Mouse (Mus musculus): Measurements from ENCODE around the gene Rrp7a. TPM values are rescaled to one million over a fixed set of nuclear protein-coding genes. Genes with fewer than 3 reads are reported as not detected.
A peak's percentile ranks its signal among the peaks of the same experiment; 100 is the strongest.

The Rrp7a gene
- 10 to 100 TPM; 28.6 to 37.9 TPM for total RNA-seq (2021)
- long read RNA-seq, experiment 1, full-length matches to known transcripts: 36 of 40 reads
- long read RNA-seq, experiment 1, partial matches to known transcripts: 1 of 40 reads
- long read RNA-seq, experiment 1, other reads (novel, unspliced or antisense): 3 of 40 reads
- long read RNA-seq, experiment 2, full-length matches to known transcripts: 22 of 28 reads
- long read RNA-seq, experiment 2, partial matches to known transcripts: 1 of 28 reads
- long read RNA-seq, experiment 2, other reads (novel, unspliced or antisense): 5 of 28 reads

DNA sequence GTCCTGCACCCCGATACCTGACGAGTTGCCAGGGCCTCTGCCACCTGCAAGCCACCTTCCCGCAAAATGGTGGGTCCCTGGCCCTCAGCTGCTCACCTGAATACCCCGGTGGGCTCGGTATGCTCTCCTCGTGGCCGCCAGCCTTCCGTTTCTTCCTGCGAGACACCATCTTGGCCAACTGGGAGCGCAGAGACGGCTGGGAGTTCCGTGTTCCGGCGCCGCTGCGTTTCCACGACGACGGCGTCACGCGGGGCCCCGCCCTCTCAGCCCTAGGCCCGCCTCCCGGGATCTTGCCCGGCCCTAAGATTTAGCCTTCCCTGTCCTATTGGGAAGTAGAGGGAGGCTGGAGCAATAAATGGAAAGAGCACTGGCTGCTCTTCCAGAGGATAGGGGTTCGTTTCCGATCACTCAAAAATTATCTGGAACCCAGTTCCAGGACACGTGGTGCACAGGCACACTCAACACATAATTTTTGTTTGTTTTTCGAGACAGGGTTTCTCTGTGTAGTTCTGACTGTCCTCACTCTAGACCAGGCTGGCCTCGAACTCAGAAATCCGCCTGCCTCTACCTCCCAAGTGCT is at the start of gene Rrp7a:
TSS of gene Rrp7a (minus strand) at position 236 of the 580 bp plus-strand sequence.
- DNase-seq: peak; percentile 95

DNA sequence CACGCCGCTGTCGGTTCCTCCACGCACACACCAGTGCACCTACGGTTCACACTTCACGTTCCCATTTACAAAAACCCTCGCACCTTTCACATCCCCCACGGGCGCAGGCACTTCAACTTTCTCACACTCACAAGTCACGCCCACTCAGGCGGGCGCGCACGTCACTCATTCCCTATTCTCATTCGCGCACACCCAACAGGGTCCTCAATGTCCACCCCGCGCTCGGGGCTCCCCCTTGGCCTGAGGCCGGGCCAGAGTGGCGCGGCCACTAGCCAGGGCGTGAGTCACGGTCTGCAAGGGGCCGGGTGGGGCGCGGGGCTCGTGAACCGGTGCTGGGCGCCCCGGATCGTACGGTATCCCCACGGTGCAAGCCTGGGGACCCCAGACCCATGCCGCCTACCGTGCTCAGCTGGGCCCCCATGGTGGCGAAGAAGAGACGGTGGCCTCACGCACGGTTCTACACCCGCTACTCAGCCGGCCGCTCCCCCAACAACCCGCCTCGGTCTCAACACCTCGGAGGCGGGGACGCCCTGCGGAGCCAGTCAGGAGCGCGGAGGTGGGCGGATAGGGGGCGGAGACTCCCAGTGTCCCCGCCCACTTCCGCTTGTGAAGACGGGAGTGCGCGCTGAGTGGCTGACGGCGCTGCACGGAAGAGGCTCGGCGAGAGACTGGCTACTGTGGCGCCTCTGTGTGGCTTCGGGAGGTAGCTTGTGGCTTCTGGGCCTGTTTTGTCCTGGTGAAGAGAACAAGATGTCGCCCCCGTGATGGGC is 49.3 kb upstream of the Rrp7a start:
- DNase-seq: peak; percentile 94 to 98

DNA sequence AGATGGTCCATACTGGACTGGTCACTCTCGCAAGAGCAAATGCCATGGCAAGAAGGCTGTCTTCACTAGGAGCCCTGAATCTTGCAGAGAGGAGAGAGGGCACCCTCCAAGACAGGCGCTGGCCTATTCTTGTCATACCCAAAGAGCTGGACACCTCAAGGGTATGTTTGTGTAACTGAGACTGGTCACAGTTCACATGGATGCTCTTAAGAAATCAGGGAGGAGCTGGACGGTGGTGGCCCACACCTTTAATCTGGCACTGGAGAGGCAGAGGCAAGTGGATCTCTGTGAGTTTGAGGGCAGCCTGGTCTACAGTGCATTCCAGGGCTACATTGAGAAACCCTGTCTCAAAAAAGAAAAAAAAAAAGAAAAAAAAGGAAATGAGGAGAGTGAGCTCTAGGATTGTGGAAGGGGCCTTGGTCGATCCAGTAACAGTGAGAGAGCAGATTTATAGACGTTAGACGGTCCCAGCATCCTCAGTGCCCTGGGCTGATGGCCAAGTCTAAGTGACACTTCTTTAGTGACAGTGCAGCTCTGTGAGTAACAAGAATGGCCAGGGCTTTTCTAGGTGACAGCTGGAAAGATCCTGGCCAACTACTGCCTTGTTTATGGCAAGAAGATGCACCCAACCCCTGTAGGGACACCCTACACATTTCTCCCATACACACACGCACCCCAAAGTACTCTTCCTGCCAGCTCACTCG is 48.5 kb upstream of the Rrp7a start:
- DNase-seq: peak in 1 of 2 experiments; percentile 30

DNA sequence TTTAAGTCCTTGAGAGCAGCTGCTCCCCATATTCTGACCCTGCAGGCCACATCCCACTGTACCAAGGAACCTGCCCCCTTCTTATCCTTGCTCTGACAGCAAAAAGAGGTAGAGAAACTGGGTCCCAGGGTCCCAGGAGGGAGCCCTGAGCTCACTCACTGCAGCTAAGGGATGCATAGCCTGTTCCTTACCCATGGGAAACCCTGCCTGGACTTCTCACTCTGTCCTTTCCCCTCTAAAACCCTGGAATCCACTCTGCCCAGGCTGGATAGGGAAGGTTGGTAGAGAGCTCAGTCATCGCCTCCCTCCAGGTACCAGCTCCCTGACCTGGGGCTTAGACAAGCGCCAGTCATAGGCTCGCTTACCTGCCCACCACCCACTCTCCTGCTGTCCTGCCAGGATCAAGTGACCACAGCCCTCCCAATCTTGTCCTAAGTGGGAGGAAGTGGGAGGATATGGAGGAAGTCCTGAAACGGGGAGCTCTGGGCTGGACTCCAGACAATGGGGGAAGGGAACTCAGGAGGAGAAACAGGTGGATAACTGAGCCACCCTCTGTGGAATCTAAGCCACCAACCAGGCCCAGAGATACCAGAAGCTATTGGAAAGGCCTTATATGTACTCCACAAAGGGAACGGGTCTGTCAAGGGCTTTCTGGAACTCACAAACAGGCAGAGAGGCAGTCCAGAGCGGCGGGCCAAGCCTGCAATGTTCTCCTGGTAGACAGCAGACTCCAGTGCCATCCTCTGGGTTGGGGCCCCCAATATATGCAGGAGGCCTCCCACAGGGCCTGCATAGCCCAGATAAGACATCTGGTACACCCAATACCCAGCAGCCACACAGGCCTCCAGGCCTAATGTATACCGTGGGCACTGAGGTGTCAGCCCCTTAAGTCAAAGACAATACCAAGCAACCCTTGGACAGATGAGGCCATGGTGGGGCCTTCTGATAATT is 47.4 kb upstream of the Rrp7a start:
- peak; percentile 76 to 86 for DNase-seq

DNA sequence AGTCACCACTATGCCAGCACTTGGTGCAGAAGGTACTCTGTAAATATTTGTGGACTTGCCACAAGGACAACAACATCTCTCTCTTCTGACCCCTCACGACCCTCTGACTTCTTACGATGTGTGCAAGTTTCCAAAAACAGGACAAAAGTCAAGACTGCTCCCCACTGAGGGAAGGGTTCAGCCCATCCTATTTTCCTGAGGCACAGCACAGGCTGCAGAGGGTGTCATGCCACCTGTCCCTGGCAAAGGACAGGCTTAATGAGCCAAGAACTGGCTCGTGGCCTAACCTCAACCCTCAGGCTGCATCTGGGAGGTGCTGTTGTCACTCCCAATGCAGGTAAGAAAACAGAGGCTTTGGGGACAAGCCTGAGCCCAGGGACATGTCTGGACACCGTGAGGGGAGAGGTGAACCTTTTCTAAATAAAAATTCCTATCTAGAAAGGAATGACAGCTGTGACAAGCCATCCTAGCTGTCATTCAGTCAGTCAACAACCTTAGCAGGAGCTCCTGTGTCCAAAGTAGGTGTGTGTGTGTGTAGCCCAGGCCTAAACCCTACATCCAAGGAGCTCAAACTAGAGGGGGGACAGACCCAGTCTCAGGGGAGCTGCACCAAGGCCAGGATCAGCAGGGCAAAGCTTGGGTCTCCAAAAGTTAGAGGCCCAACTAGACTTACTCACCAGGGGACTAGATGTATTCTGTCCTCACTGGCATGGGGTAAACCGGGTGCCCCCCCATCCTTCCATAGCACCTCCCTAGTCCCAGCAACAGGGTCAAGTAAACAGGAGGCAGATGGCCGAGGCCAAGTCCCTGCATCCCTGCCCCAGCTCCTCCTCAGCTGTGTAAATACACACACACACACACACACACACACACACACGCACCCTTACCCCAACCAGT is 46.5 kb upstream of the Rrp7a start:
- DNase-seq: peak in 1 of 2 experiments; percentile 30

DNA sequence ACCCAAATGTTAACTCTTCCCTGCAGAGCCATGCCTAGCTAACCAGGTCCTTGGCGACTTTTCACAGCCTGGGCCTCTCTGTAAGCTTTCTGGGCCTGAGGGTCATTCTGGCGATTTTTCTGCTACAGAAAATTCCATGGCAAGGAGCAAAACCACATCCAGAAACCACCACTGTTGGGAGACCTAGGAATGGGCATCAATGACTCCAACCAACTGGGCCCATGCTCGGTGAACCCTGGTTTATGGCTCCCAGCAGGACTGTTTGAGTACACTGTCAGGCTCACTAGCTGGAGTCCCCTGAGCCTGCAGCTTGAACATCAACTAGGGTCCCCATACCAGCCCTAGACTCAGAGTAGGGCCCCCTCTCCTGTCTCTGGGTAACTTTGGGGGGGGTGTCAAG is 45.7 kb upstream of the Rrp7a start:
- DNase-seq: no peak

DNA sequence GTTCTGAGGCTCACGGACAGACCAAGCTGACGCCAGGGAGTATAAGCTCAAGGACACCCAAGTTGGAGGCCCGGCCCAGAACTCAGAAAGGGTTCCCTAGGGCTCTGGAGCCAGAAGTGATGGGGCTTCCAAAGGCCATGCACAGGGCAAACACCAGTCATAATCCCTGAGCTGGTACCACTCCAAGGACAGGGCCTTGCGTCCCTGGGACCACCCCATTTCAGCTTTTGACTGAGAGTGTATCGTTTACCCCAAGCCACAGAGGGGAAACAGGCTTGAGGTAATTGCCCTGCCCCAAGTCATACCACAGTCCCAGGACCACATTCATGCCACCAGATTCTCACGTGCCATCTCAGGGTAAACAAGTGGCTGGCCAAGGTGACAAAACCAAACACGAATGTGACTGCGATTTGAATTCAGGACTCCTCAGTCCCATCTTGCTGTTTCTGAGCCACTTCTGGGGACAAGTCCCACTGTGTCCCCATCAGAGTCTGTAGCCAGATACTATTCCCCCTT is 45.0 kb upstream of the Rrp7a start:
- peak in 1 of 2 experiments; percentile 6 for DNase-seq

DNA sequence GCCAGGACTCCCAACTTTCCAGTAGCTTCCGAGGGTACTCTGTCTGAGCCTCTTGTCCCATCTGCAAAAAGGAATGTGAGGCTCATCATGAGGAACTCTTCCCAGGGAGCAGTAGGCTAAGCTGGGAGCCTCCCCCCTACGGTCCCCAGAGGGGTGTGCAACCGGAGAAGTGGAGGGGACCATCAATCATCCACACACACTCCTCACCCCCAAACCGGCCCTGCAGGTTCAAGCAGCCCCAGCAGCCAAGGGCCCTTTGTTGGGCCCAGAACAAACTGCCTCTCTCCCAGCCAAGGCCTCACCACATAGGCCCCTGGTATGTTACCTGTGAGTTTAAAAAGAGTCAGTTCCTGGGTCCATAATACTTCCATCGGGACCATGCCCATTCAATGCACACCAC is 44.5 kb upstream of the Rrp7a start:
- no peak for DNase-seq

DNA sequence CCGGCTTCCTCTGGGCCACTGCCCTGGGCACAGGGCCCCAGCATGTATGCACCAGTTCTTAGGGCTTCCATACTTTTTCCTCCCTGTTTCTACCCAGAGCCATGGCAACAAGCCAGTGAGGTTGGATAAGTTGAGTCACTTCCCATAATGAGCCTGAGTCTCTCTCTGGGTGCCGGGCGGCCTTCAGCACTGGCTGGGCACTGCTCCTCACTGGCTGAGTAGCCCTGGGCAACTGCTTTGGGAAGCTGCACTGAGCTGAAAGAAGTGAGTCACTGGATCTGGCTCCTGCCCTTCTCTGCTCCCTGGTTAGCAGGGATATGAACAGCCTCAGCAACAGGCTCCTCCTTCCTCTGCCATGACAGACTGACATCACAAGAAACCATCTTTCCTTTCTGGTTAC is 44.0 kb upstream of the Rrp7a start:
- DNase-seq: peak; percentile 58 to 68

DNA sequence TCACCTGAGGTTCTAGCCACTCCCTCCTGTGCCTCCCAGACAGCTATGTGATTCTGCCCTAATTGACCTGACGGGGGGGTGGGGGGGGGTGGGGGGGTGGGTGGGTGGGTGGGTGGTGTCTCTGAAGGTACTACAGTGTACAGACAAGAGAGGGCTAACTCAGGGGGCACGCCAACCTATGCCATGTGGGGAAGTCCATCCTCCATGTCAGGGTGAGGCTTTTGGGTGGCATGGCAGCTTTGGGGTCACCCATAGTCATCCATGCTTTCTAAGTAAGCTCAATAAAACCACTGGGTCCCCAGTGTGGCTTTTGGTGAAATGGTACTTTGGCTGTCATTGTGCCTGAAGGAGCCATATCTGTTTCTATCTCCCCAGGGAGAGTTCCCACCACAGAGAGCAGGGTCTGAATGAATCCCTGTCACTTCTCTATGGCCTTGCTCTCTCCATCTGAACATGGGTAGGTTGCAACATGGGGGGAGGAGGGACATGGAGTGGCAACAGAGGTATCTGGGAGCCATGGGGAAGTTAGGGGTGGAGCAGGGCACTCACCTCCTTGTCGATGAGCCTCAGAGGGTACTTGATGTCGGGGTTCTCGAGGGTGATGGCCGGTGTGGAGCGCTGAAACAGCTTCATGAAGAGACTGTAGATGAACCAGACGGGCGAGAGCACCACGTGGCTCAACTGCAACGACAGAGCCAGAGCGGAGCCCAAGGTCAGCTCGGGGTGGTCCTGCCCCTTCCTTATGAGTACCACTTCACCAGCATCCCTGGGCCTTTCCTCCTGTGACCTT is 43.1 kb upstream of the Rrp7a start:
- peak in 1 of 2 experiments; percentile 1 for DNase-seq

DNA sequence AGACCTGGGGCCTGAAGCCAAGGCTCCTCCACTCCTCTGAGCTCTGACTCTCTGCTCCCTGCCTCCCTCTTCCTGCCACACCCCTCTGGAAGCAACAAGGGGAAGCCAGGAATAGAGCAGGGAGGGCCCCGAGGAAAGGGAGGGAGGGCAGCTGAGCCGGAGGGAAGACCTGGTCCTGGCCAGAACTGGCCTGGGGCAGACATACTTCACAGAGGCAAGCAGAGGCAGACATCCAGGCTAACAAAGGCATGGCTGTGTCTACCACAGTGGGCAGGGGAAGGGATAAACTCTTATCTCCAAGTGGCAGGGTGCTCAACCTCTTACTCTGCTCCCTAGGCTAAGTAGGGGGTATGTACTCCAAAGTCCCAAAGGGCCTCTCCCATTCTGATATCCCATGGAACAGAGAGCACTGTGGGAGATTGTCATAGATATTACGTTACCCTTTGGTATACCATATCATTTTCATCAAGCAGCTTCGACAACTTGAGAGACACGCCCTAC is 42.4 kb upstream of the Rrp7a start:
- peak; percentile 80 to 93 for DNase-seq

DNA sequence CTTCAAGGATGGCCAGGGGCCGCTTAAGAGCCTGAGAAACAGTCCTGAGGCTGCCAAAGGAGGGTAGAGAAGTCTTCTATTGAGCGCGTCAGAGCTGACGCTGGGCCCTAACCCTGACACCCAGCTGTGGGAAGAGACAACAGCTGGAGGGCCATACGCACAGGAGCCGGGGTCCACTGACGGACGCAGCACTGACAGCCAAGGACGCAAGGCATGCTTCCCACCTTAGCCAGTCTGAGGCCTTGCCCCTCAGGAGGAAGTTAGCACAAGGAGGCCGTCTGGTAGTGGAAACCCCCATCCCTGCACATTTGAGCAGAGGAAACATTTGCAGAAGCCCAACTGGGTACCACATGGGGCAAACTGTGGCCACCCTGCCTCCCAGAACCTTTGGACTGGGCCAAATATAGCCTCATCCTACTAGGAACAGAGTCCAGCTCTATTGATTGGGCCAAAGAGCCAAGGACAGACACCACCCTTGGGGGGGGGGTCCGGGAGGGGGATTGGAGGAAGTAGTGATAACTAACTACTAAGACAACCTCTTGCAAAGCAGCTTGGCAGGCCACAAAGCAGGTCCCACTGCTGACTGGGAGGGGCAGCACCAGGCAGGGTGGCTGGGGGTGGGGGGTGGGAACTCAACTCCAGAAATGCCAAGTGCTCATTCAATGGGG is 40.4 kb upstream of the Rrp7a start:
- DNase-seq: no peak

DNA sequence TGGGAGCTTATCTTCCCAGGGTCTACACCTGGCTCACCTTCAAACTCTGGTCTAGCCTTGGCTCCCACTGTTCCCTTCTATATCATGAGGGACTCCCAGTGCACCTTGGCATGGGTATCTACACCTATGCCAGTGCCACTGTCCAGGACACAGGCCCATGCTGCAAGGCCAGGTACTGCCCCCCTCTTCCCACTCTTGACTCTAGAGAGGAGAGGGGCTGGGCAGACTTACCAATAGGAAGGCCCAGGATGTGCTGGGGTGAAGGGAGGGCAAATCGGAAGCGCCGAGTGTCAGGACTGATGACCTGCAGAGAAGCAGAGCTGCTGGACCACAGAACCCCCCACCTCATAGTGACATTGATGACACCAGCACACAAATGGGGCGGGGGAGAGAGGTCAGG is 39.4 kb upstream of the Rrp7a start:
- DNase-seq: no peak

DNA sequence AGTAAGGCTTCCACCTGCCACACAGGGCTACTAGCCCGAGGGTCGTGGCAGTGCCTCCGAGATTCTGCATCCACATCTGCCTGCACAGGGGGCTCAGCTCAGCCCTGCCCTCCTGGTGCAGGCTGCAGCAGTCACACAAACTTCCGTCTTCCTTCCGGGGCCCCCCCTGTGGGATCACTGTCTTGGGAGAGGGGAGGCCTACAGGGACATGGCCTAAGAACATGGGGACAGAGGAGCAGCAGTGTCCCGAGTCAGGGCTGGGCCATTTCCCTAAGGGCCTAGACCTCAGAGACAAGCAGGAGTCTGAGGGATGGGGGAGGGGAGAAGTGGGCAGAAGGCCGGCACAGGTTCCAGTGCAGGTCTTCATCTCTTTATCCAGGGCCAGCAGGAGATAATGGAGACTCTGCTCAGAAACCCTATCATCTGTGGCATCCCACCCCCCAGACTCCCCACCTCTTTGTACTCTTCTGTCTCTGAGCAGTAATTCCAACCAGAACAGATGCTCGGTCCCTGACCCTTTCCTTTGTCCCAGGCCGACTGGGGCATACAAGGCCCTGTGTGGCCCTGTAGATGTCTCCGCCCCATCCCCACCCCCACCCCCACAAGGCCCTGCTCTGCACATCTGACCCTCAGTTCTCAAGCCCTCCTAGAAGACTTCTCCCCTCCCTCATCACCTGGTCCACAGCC is 38.6 kb upstream of the Rrp7a start:
- DNase-seq: peak in 1 of 2 experiments; percentile 58

DNA sequence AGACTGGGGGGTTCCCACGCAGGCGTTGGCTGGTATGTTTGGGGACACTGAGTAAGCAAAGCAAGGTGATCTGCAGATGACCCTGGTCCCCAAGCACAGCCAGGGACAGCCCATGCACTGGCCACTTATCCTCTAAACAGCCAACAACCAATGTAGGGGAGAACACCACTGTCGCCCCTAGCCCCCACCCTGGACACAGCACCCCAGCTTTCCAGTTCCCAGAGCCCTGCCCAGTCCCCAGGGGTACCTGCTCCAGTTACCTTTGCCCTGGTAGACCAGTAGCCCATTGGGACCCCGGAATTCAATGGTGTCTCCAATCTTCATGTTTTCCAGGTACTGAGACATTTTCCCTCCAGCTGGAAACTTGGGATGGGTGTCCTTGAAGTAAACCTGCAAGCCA is 38.0 kb upstream of the Rrp7a start:
- no peak for DNase-seq

DNA sequence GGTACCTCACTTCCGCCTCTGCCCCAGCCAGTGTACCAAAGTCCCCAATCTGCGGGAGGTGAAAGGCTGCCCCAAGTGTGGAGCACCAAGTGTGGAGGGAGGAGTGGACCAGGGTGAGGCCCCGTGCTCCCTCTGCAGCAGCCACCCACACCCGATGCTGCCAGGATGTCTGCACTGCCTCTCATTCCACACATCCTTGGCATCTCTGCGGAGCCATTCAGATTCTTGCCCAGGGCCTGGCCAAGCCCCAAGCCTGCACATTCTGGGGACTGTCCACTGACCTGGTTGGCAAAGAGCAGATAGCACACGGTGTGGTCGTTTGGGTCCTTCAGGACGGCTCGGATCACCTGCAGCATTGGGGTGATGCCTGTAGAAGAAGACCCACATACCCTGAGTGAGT is 37.2 kb upstream of the Rrp7a start:
- DNase-seq: no peak

DNA sequence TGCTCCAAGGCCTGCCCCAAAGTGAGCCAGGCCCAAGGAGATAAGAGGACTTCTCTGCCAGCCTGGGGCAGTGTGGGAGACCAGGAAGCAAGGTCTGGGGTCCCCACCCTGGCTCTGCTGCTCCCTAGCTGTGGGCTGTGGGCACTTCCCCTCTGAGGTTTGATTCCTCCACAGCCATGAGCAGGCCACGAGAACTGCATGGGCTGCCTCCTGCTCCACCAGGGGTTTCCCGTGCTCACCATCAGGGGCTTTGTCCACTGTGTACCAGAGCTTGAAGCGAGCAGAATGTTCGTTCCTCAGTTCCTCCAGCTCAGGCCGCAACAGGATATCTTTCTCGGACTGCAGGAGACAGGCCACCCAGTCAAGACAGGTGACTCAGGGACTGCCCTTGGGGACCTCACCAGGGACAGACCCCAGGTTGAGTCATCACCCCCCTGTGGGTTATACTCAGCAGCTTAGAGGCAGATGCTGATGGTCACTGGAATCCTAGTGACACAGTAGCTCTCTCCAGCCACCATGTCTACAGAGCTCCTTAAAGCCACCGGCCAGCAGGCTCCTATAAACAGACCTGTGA is 36.1 kb upstream of the Rrp7a start:
- DNase-seq: no peak

DNA sequence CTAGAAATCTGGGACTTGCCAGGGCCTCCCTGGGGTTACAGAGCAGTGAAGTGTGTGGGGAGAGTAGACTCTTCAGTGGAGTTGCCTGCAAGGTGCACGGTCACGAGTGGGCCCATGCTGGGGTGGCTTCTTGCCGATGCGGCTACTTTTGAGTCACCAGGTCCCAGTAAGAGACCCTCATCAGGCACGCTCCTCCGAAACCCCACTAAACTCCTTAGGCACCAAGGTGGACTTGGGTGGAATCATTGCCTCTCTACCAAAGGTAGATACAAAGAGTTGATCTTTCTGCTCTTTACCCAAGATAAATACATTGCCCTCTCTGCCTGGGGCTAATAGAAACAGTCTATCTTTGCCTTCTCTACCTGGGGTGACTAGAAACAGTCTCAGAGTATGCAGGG is 35.1 kb upstream of the Rrp7a start:
- no peak for DNase-seq
